Mouse (Mus musculus) heart, adult 2 months (tissue): ENCODE data around the gene Mfsd9. TPM values are rescaled to one million over a fixed set of nuclear protein-coding genes. Genes with fewer than 3 reads are reported as not detected.

Experiments
- DNase-seq, 2 experiments: peaks; one replicate each; pipeline ENCODE4 v3.0.0; 2021
- H3K27ac ChIP-seq: fragments of 200-600 bp; 2 replicates; pipeline ENCODE4 v1.8.1; 2022
- H3K27me3 ChIP-seq: fragments of 200-500 bp; 2 replicates; pipeline ENCODE4 v1.6.1; 2012; ENCODE audit warnings: mild to moderate bottlenecking, low read length, inconsistent platforms, mixed read lengths; ENCODE audit not compliant: control insufficient read depth, insufficient read depth
- H3K36me3 ChIP-seq: fragments of 200-500 bp; 2 replicates; pipeline ENCODE4 v1.6.1; 2012; ENCODE audit warnings: low read length, inconsistent platforms; ENCODE audit not compliant: control insufficient read depth, insufficient read depth
- H3K4me1 ChIP-seq: fragments of 200-500 bp; 2 replicates; pipeline ENCODE4 v1.6.1; 2011; ENCODE audit warnings: low read length; ENCODE audit not compliant: control insufficient read depth, insufficient read depth
- H3K4me3 ChIP-seq: fragments of 200-600 bp; 2 replicates; pipeline ENCODE4 v1.8.1; 2022
- H3K79me2 ChIP-seq: fragments of 200-500 bp; replicated peaks from 2 replicates; pipeline ENCODE4 v1.6.1; 2012; ENCODE audit warnings: mild to moderate bottlenecking, inconsistent platforms, low read length, moderate library complexity, mixed read lengths; ENCODE audit not compliant: control insufficient read depth, insufficient read depth
- H3K9ac ChIP-seq: fragments of 200-500 bp; 2 replicates; pipeline ENCODE4 v1.6.1; 2012; ENCODE audit warnings: low read depth, mild to moderate bottlenecking, control low read depth, inconsistent platforms, low read length, mixed read lengths
- CTCF ChIP-seq: fragments of 200-600 bp; IDR thresholded peaks from 2 replicates; pipeline ENCODE4 v1.8.1; 2022; ENCODE audit warnings: antibody characterized with exemption, mild to moderate bottlenecking, moderate library complexity
- EP300 ChIP-seq: fragments of 200-500 bp; IDR thresholded peaks from 2 replicates; pipeline ENCODE4 v1.6.1; 2011; ENCODE audit warnings: low read depth, low read length, control low read depth; ENCODE audit not compliant: insufficient read depth
- POLR2A ChIP-seq: fragments of 200-500 bp; IDR thresholded peaks from 2 replicates; pipeline ENCODE4 v1.6.1; 2011; ENCODE audit warnings: mild to moderate bottlenecking, low read depth, low read length, control low read depth; ENCODE audit not compliant: insufficient read depth
- WGBS: fragments of 180-500 bp; shearing (Covaris S2); methylation state at CpG from one replicate; pipeline ENCODE4 v1.1.7; 2018; 5-methylcytosine and 5-hydroxymethylcytosine counted together
- intact Hi-C: fragments of 180-260 bp; cut with DNase I; formaldehyde crosslinking; loops from one replicate; pipeline ENCODE4 v1.15.1; 2025
- polyA plus RNA-seq: library from polyadenylated mRNA; depleted of rRNA; stranded (reverse); fragments of >200 nt; gene quantifications from 2 replicates; pipeline ENCODE4 v1.2.3, GENCODE M21; 2012
- total RNA-seq, 2 experiments: library from RNA; stranded (reverse); gene quantifications; 2 replicates each; pipeline ENCODE4 v1.2.3; 2021

The Mfsd9 gene
- total and polyA plus RNA-seq, 3 experiments = 0.52 to 0.72 (median 0.57) TPM

DNA sequence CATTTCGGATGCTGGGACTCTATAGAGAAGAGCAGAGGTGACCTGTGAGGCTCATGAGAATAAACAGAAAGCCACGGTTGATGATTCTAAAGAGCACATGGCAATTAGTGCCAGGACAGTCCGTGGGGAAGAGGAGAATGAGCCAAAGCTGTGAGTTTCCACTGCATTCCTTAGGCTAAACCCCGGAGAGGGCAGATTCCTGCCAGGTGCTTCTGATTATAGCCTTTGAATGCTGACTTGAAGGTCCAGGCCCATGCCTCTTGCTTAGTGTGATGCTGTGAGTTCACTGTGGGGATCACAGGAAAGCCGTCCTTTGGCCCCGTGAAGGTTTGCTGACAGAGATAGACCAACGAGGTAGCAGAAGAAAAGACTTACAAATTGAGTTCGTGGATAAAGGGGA, 34.4 kb upstream of the Mfsd9 start:
- Histone ChIP-seq H3K36me3 (peaks cover 26% of the 10 kb centered on the region), H3K79me2 (0 out of 2 replicates have a peak, but pooled peaks cover 2% of the 10 kb centered on the region), H3K4me3 (no peak overlapping the region), H3K9ac (no peak overlapping the region), H3K27ac (peak overlapping the region; percentile 47; the same call in 1 of the 2 replicates), H3K4me1 (peaks cover 11% of the 10 kb centered on the region), H3K27me3 (no peaks in the 10 kb centered on the region)
- no peak for TF ChIP-seq POLR2A
- TF ChIP-seq CTCF = no peak
- TF ChIP-seq EP300 = no peak
- WGBS = 51% methylated on average over 8 of the region's 8 CpGs
- DNase-seq = no peak
- intact Hi-C loops = loop anchor here (2.0 kb wide), 1 partner anchor 18 kb away; no protein-coding TSS in a partner anchor

DNA sequence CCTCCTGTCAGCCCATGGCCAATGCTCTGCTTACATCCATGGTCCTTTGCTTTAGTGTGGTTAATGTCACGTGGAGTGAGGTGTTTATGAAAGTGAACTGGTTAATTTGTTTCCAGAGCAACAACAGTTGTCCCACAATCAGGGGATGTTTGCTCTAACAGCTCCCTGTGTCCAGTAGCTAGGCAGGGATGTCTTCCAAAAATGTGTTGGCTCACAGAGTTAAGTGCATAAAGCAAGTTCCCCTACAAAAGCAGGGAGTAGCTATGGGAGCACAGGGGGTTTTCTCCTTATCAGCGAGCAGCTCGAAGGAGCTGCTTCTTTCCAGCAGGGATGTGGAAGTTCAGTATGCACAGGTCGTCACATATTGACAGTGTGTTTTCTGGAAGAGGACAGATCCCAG, 34.0 kb upstream of the Mfsd9 start:
- Histone ChIP-seq H3K27me3 (no peaks in the 10 kb centered on the region), H3K4me3 (no peak overlapping the region), H3K9ac (no peak overlapping the region), H3K36me3 (peaks cover 26% of the 10 kb centered on the region), H3K4me1 (peaks cover 11% of the 10 kb centered on the region), H3K27ac (peak overlapping the region; percentile 47; the same call in 1 of the 2 replicates), H3K79me2 (0 out of 2 replicates have a peak, but pooled peaks cover 2% of the 10 kb centered on the region)
- intact Hi-C loops = loop anchor here (2.0 kb wide), 1 partner anchor 18 kb away; no protein-coding TSS in a partner anchor
- WGBS = 42% methylated on average over 4 of the region's 4 CpGs
- peak in 1 of 2 experiments; percentile 26 for DNase-seq
- TF ChIP-seq CTCF (no peak), POLR2A (no peak), EP300 (no peak)

DNA sequence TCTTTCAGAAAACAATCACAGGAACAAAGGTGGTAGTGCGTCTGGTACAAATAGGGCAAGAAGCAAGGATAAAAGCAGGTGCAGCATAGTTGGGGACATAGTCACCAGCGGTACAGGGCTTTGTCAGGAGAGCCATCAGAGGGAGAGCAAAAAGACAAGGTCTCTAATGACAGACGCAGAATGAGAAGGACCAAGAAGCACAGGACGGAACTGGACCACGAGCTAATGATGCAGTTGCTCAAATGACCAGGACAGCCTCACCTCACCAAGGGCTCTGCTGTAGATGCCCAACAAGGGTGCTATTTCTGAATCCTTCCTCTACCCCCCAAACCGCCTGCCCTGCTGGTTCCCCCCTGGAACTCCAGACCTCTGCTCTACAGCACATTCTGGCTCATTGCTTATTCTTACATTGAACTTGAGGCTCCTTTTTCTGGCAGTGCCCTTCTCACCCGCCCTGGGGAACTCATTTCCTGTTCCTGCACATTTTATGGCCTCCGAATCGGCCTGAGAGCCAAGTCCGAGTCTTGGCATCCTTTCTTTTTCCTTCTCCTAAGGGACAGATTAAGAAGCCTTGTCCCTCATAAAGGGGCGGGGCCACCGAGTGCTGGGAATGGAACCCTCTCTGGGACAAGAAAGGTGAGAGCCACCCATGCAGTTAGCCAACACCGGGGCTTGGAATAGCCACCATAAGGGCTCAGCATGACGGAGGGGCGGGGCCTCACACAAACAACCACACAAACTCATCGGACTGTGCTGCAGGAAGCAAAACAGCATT, 24.8 kb upstream of the Mfsd9 start:
- peak; percentile 35 to 50 for DNase-seq
- peak overlapping the region; percentile 23; the same call in 1 of the 2 replicates for H3K27ac ChIP-seq

DNA sequence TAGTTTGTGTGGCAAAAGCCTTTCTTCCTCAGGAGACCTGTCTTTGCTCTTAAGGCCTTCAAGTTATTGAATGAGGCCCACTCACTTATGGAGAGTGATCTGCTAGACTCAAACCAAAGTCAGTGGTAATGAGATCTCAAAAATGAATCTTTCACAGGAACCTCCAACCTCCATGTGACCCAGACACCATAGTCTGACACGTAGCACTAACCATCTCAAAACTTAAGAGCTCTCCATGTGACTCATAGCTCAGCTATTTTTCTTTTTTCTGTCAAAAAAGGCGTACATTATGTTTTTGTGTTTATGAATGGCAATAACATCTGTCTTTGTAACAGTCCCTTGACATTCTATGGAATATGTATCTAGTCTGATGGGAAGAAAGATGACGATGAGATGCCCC, 18.2 kb upstream of the Mfsd9 start:
- H3K36me3 ChIP-seq = peaks cover 5% of the 10 kb centered on the region
- peaks cover 1% of the 10 kb centered on the region; the same call in 1 of the 2 replicates for H3K4me1 ChIP-seq
- H3K27me3 ChIP-seq = no peaks in the 10 kb centered on the region
- 77% methylated on average over 3 of the region's 3 CpGs for WGBS
- no peak overlapping the region for H3K4me3 ChIP-seq
- no peaks in the 10 kb centered on the region for H3K79me2 ChIP-seq
- H3K9ac ChIP-seq = no peak overlapping the region
- intact Hi-C loops = no loop called here
- no peak overlapping the region for H3K27ac ChIP-seq
- TF ChIP-seq CTCF (no peak), EP300 (no peak), POLR2A (no peak)
- DNase-seq = no peak

More for the DNA sequence above, 24.8 kb upstream of the Mfsd9 start:
- WGBS = 41% methylated on average over 16 of the region's 16 CpGs
- H3K79me2 ChIP-seq = no peaks in the 10 kb centered on the region
- TF ChIP-seq POLR2A = no peak
- TF ChIP-seq EP300 = no peak
- TF ChIP-seq CTCF = no peak
- no peak overlapping the region for H3K9ac ChIP-seq
- H3K4me3 ChIP-seq = no peak overlapping the region
- H3K27me3 ChIP-seq = no peaks in the 10 kb centered on the region
- H3K36me3 ChIP-seq = peaks cover 7% of the 10 kb centered on the region
- H3K4me1 ChIP-seq = peaks cover 4% of the 10 kb centered on the region
- intact Hi-C loops = no loop called here

DNA sequence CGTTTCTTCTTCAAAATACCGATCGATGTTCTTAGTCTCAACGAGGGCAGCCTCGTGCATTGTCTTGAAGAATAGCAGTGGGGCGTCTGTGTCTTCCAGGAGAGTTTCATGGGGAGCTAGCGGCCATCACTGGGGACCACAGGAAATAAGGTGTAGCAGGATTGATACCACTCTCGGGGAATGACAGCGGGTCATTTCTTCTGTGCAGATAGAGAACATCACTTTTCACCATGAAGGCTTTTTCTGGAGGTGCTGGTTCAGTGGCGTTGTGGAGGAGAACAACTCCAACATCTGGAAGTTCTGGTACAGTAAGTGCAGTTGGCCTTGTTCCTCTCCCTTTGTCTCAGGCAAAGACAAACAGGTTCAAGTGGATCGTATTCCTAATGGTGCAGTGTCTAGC, 15.4 kb upstream of the Mfsd9 start:
- H3K27ac ChIP-seq = peak overlapping the region; percentile 91
- intact Hi-C loops = loop anchor here (2.0 kb wide), 1 partner anchor 19 kb away; no protein-coding TSS in a partner anchor
- H3K27me3 ChIP-seq = no peaks in the 10 kb centered on the region
- H3K4me3 ChIP-seq = peak overlapping the region; percentile 55
- H3K36me3 ChIP-seq = peaks cover 5% of the 10 kb centered on the region
- H3K4me1 ChIP-seq = peaks cover 1% of the 10 kb centered on the region; the same call in 1 of the 2 replicates
- H3K79me2 ChIP-seq = no peaks in the 10 kb centered on the region
- DNase-seq = peak in 1 of 2 experiments; percentile 32
- 67% methylated on average over 11 of the region's 11 CpGs for WGBS
- H3K9ac ChIP-seq = peak overlapping the region; percentile 70
- TF ChIP-seq POLR2A (no peak), CTCF (no peak), EP300 (no peak)

DNA sequence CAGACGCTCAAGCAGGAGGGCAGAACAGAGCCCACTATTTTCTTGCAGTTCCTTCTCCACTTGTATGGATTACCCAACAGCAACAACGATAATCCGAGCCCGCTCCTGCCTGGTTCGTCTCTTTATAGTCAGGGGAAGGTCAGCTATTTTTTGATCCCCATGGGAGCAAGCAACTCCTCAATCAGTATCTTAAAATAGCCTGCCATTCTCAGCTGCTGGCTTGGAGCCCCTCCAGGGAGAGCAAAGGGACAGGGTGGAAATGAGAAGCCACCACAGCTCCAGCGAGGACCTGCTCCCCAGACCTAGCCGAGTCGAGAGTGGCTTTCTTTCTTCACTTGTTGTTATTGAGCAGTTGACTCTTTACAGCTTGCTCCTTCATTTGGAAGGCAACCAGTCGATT, 14.9 kb upstream of the Mfsd9 start, which contains the start of gene Tmem182:
Gene Tmem182, plus strand, starts transcription at position 251 of the 400 bp plus-strand sequence.
- H3K27me3 ChIP-seq = no peaks in the 10 kb centered on the region
- H3K4me1 ChIP-seq = peaks cover 1% of the 10 kb centered on the region; the same call in 1 of the 2 replicates
- WGBS = 17% methylated on average over 9 of the region's 9 CpGs
- peak; percentile 69; the same call in 1 of the 2 replicates for TF ChIP-seq EP300
- peak; percentile 88 for TF ChIP-seq POLR2A
- no peak for TF ChIP-seq CTCF
- DNase-seq = peak; percentile 77 to 86
- H3K79me2 ChIP-seq = no peaks in the 10 kb centered on the region
- peaks cover 3% of the 10 kb centered on the region for H3K36me3 ChIP-seq
- intact Hi-C loops = no loop called here
- H3K9ac ChIP-seq = peak within 1 kb of the TSS; percentile 70
- peak within 1 kb of the TSS; percentile 91 for H3K27ac ChIP-seq
- H3K4me3 ChIP-seq = peak within 1 kb of the TSS; percentile 55
